Mouse (Mus musculus): ENCODE data around the gene 1520401A03Rik. TPM values are rescaled to one million over a fixed set of nuclear protein-coding genes. Genes with fewer than 3 reads are reported as not detected.

1520401A03Rik gene
- polyA plus RNA-seq, 1 experiment, result 0.21 TPM

GRCm38 (mm10) chr17:23737493-23738445 lies 15.2 kb upstream of the 1520401A03Rik start:
- no peak for TF ChIP-seq POLR2A (IDR thresholded peaks at IDR 0.05; ENCODE audit: extremely low read depth, insufficient read depth, low read length)
- 0 out of 2 replicates have a peak, but pooled peaks have one; percentile 23 for TF ChIP-seq CTCF (IDR thresholded peaks at IDR 0.05; ENCODE audit: extremely low read depth, insufficient read depth, low read length)
- H3K4me3 ChIP-seq (ENCODE audit: insufficient read depth, low read length), result no peak overlapping the region
- peaks cover 2% of the 10 kb centered on the region; the same call in 1 of the 2 replicates for H3K4me1 ChIP-seq (ENCODE audit: control insufficient read depth, insufficient read depth, low read length)
- no peak overlapping the region for H3K27ac ChIP-seq (ENCODE audit: insufficient read depth, low read length)

GRCm38 (mm10) chr17:23734341-23734740 lies 11.8 kb upstream of the 1520401A03Rik start:
- Histone ChIP-seq H3K4me3 (ENCODE audit: insufficient read depth, low read length) (no peak overlapping the region), H3K4me1 (ENCODE audit: control insufficient read depth, insufficient read depth, low read length) (peaks cover 2% of the 10 kb centered on the region; the same call in 1 of the 2 replicates)
- no peak for TF ChIP-seq CTCF (IDR thresholded peaks at IDR 0.05; ENCODE audit: extremely low read depth, insufficient read depth, low read length)
- no peak for TF ChIP-seq POLR2A (IDR thresholded peaks at IDR 0.05; ENCODE audit: extremely low read depth, insufficient read depth, low read length)

GRCm38 (mm10) chr17:23730441-23730840 lies 7.9 kb upstream of the 1520401A03Rik start:
- no peak for TF ChIP-seq CTCF (IDR thresholded peaks at IDR 0.05; ENCODE audit: extremely low read depth, insufficient read depth, low read length)
- no peak for TF ChIP-seq POLR2A (IDR thresholded peaks at IDR 0.05; ENCODE audit: extremely low read depth, insufficient read depth, low read length)
- H3K4me3 ChIP-seq (ENCODE audit: insufficient read depth, low read length), result no peak overlapping the region
- H3K27ac ChIP-seq (ENCODE audit: insufficient read depth, low read length), result no peak overlapping the region
- H3K4me1 ChIP-seq (ENCODE audit: control insufficient read depth, insufficient read depth, low read length), result peaks cover 2% of the 10 kb centered on the region; the same call in 1 of the 2 replicates

More at GRCm38 (mm10) chr17:23734341-23734740, 11.8 kb upstream of the 1520401A03Rik start:
- H3K27ac ChIP-seq (ENCODE audit: insufficient read depth, low read length), result no peak overlapping the region

- H3K4me1 ChIP-seq (ENCODE audit: control insufficient read depth, insufficient read depth, low read length), result peaks cover 2% of the 10 kb centered on the region; the same call in 1 of the 2 replicates
- TF ChIP-seq POLR2A (IDR thresholded peaks at IDR 0.05; ENCODE audit: extremely low read depth, insufficient read depth, low read length) (no peak), CTCF (IDR thresholded peaks at IDR 0.05; ENCODE audit: extremely low read depth, insufficient read depth, low read length) (no peak)
- H3K27ac ChIP-seq (ENCODE audit: insufficient read depth, low read length), result 0 out of 2 replicates have a peak overlapping the region, but pooled peaks have one; percentile 2
- peak overlapping the region; percentile 47 for H3K4me3 ChIP-seq (ENCODE audit: insufficient read depth, low read length)
Observed at GRCm38 (mm10) chr17:23726758-23727142, 4.2 kb upstream of the 1520401A03Rik start.

- Histone ChIP-seq H3K4me1 (ENCODE audit: control insufficient read depth, insufficient read depth, low read length) (peaks cover 2% of the 10 kb centered on the region; the same call in 1 of the 2 replicates), H3K4me3 (ENCODE audit: insufficient read depth, low read length) (peak within 1 kb of the TSS; percentile 47), H3K27ac (ENCODE audit: insufficient read depth, low read length) (peak within 1 kb of the TSS; percentile 69; the same call in 1 of the 2 replicates)
- TF ChIP-seq CTCF (IDR thresholded peaks at IDR 0.05; ENCODE audit: extremely low read depth, insufficient read depth, low read length) (no peak), POLR2A (IDR thresholded peaks at IDR 0.05; ENCODE audit: extremely low read depth, insufficient read depth, low read length) (peak; percentile 85; the same call in 1 of the 2 replicates)
Observed at GRCm38 (mm10) chr17:23725999-23726757, 3.6 kb upstream of the 1520401A03Rik start, which contains the start of gene Pkmyt1. Gene Pkmyt1 (plus strand): TSS chr17:23726336.

GRCm38 (mm10) chr17:23725477-23725876 lies 2.9 kb upstream of the 1520401A03Rik start:
- peaks cover 2% of the 10 kb centered on the region; the same call in 1 of the 2 replicates for H3K4me1 ChIP-seq (ENCODE audit: control insufficient read depth, insufficient read depth, low read length)
- no peak for TF ChIP-seq POLR2A (IDR thresholded peaks at IDR 0.05; ENCODE audit: extremely low read depth, insufficient read depth, low read length)
- TF ChIP-seq CTCF (IDR thresholded peaks at IDR 0.05; ENCODE audit: extremely low read depth, insufficient read depth, low read length), result no peak
- no peak overlapping the region for H3K27ac ChIP-seq (ENCODE audit: insufficient read depth, low read length)
- peak overlapping the region; percentile 47; the same call in 1 of the 2 replicates for H3K4me3 ChIP-seq (ENCODE audit: insufficient read depth, low read length)

GRCm38 (mm10) chr17:23721886-23722285 lies 697 bp downstream of the 1520401A03Rik start:
- Histone ChIP-seq H3K4me1 (ENCODE audit: control insufficient read depth, insufficient read depth, low read length) (peaks cover 2% of the 10 kb centered on the region; the same call in 1 of the 2 replicates), H3K4me3 (ENCODE audit: insufficient read depth, low read length) (no peak overlapping the region), H3K27ac (ENCODE audit: insufficient read depth, low read length) (no peak overlapping the region)
- no peak for TF ChIP-seq CTCF (IDR thresholded peaks at IDR 0.05; ENCODE audit: extremely low read depth, insufficient read depth, low read length)
- no peak for TF ChIP-seq POLR2A (IDR thresholded peaks at IDR 0.05; ENCODE audit: extremely low read depth, insufficient read depth, low read length)

GRCm38 (mm10) chr17:23719455-23719854 lies 3.1 kb downstream of the 1520401A03Rik start:
- TF ChIP-seq POLR2A (IDR thresholded peaks at IDR 0.05; ENCODE audit: extremely low read depth, insufficient read depth, low read length), result no peak
- H3K4me1 ChIP-seq (ENCODE audit: control insufficient read depth, insufficient read depth, low read length), result no peaks in the 10 kb centered on the region
- H3K27ac ChIP-seq (ENCODE audit: insufficient read depth, low read length), result no peak overlapping the region
- H3K4me3 ChIP-seq (ENCODE audit: insufficient read depth, low read length), result no peak overlapping the region

- Histone ChIP-seq H3K27ac (ENCODE audit: insufficient read depth, low read length) (no peak overlapping the region), H3K4me1 (ENCODE audit: control insufficient read depth, insufficient read depth, low read length) (no peaks in the 10 kb centered on the region), H3K4me3 (ENCODE audit: insufficient read depth, low read length) (no peak overlapping the region)
- TF ChIP-seq POLR2A (IDR thresholded peaks at IDR 0.05; ENCODE audit: extremely low read depth, insufficient read depth, low read length), result no peak
- TF ChIP-seq CTCF (IDR thresholded peaks at IDR 0.05; ENCODE audit: extremely low read depth, insufficient read depth, low read length), result no peak
Observed at GRCm38 (mm10) chr17:23717003-23717402, 5.6 kb downstream of the 1520401A03Rik start.

Measured in cortical plate, adult 2 months (tissue).